Mouse (Mus musculus) stomach, postnatal 0 days (tissue): Measurements from ENCODE around the gene 4632433K11Rik.

Experiments used
- CTCF ChIP-seq: IDR thresholded peaks from 2 replicates; pipeline ENCODE4 v1.5.1; 2016; ENCODE audit warnings: antibody characterized with exemption, low read depth, mild to moderate bottlenecking, moderate library complexity
- EP300 ChIP-seq: optimal IDR thresholded peaks from 2 replicates; pipeline ENCODE3; 2016; ENCODE audit warnings: antibody characterized with exemption

GRCm38 (mm10) chr7:5051193-5052192, 17.6 kb downstream of the 4632433K11Rik start, which contains the start of gene Zfp580:
- TF ChIP-seq CTCF (no peak), EP300 (no peak)
